Mouse (Mus musculus): ENCODE measurements around the gene Vapb. TPM values are rescaled to one million over a fixed set of nuclear protein-coding genes. Genes with fewer than 3 reads are reported as not detected.

Vapb gene
- polyA plus RNA-seq, 1 experiment: 3.3 TPM

GRCm38 (mm10) chr2:173795801-173796673 lies 58.7 kb downstream of the Vapb start:
- no peaks in the 10 kb centered on the region for H3K36me3 ChIP-seq (ENCODE audit: control insufficient read depth)
- H3K27me3 ChIP-seq (ENCODE audit: control insufficient read depth): no peaks in the 10 kb centered on the region
- no peak for TF ChIP-seq GATA1 (IDR thresholded peaks at IDR 0.05; ENCODE audit: low read length)
- no peak for TF ChIP-seq TAL1 (IDR thresholded peaks at IDR 0.05; ENCODE audit: low read length)
- H3K9me3 ChIP-seq (ENCODE audit: control insufficient read depth, low read length): no peaks in the 10 kb centered on the region
- H3K4me3 ChIP-seq (replicated peaks): no peak overlapping the region
- H3K4me1 ChIP-seq (ENCODE audit: control insufficient read depth): no peaks in the 10 kb centered on the region

GRCm38 (mm10) chr2:173796674-173796963 lies 59.3 kb downstream of the Vapb start:
- Histone ChIP-seq H3K4me1 (ENCODE audit: control insufficient read depth) (no peaks in the 10 kb centered on the region), H3K9me3 (ENCODE audit: control insufficient read depth, low read length) (no peaks in the 10 kb centered on the region), H3K4me3 (replicated peaks) (no peak overlapping the region), H3K27me3 (ENCODE audit: control insufficient read depth) (no peaks in the 10 kb centered on the region), H3K36me3 (ENCODE audit: control insufficient read depth) (no peaks in the 10 kb centered on the region)
- TF ChIP-seq GATA1 (IDR thresholded peaks at IDR 0.05; ENCODE audit: low read length) (no peak), TAL1 (IDR thresholded peaks at IDR 0.05; ENCODE audit: low read length) (no peak)

GRCm38 (mm10) chr2:173799513-173799912 lies 62.2 kb downstream of the Vapb start:
- H3K9me3 ChIP-seq (ENCODE audit: control insufficient read depth, low read length): no peaks in the 10 kb centered on the region
- H3K36me3 ChIP-seq (ENCODE audit: control insufficient read depth): no peaks in the 10 kb centered on the region
- TF ChIP-seq TAL1 (IDR thresholded peaks at IDR 0.05; ENCODE audit: low read length): no peak
- no peak overlapping the region for H3K4me3 ChIP-seq (replicated peaks)
- no peaks in the 10 kb centered on the region for H3K4me1 ChIP-seq (ENCODE audit: control insufficient read depth)
- H3K27me3 ChIP-seq (ENCODE audit: control insufficient read depth): no peaks in the 10 kb centered on the region

GRCm38 (mm10) chr2:173800566-173800965 lies 63.3 kb downstream of the Vapb start:
- Histone ChIP-seq H3K36me3 (ENCODE audit: control insufficient read depth) (no peaks in the 10 kb centered on the region), H3K4me1 (ENCODE audit: control insufficient read depth) (no peaks in the 10 kb centered on the region), H3K27me3 (ENCODE audit: control insufficient read depth) (no peaks in the 10 kb centered on the region), H3K9me3 (ENCODE audit: control insufficient read depth, low read length) (no peaks in the 10 kb centered on the region), H3K4me3 (replicated peaks) (no peak overlapping the region)
- no peak for TF ChIP-seq TAL1 (IDR thresholded peaks at IDR 0.05; ENCODE audit: low read length)
- TF ChIP-seq GATA1 (IDR thresholded peaks at IDR 0.05; ENCODE audit: low read length): no peak

GRCm38 (mm10) chr2:173801405-173801876 lies 64.1 kb downstream of the Vapb start:
- TF ChIP-seq TAL1 (IDR thresholded peaks at IDR 0.05; ENCODE audit: low read length) (no peak), GATA1 (IDR thresholded peaks at IDR 0.05; ENCODE audit: low read length) (no peak)
- Histone ChIP-seq H3K36me3 (ENCODE audit: control insufficient read depth) (no peaks in the 10 kb centered on the region), H3K4me1 (ENCODE audit: control insufficient read depth) (no peaks in the 10 kb centered on the region), H3K27me3 (ENCODE audit: control insufficient read depth) (no peaks in the 10 kb centered on the region), H3K4me3 (replicated peaks) (no peak overlapping the region), H3K9me3 (ENCODE audit: control insufficient read depth, low read length) (no peaks in the 10 kb centered on the region)

GRCm38 (mm10) chr2:173802176-173802575 lies 64.9 kb downstream of the Vapb start:
- Histone ChIP-seq H3K27me3 (ENCODE audit: control insufficient read depth) (no peaks in the 10 kb centered on the region), H3K9me3 (ENCODE audit: control insufficient read depth, low read length) (no peaks in the 10 kb centered on the region), H3K4me1 (ENCODE audit: control insufficient read depth) (no peaks in the 10 kb centered on the region), H3K4me3 (replicated peaks) (no peak overlapping the region), H3K36me3 (ENCODE audit: control insufficient read depth) (no peaks in the 10 kb centered on the region)
- TF ChIP-seq GATA1 (IDR thresholded peaks at IDR 0.05; ENCODE audit: low read length) (no peak), TAL1 (IDR thresholded peaks at IDR 0.05; ENCODE audit: low read length) (no peak)

GRCm38 (mm10) chr2:173802956-173803355 lies 65.6 kb downstream of the Vapb start:
- Histone ChIP-seq H3K4me1 (ENCODE audit: control insufficient read depth) (no peaks in the 10 kb centered on the region), H3K4me3 (replicated peaks) (no peak overlapping the region), H3K27me3 (ENCODE audit: control insufficient read depth) (no peaks in the 10 kb centered on the region), H3K9me3 (ENCODE audit: control insufficient read depth, low read length) (no peaks in the 10 kb centered on the region), H3K36me3 (ENCODE audit: control insufficient read depth) (no peaks in the 10 kb centered on the region)
- TF ChIP-seq TAL1 (IDR thresholded peaks at IDR 0.05; ENCODE audit: low read length) (no peak), GATA1 (IDR thresholded peaks at IDR 0.05; ENCODE audit: low read length) (no peak)

GRCm38 (mm10) chr2:173803827-173804226 lies 66.5 kb downstream of the Vapb start:
- H3K36me3 ChIP-seq (ENCODE audit: control insufficient read depth): no peaks in the 10 kb centered on the region
- no peaks in the 10 kb centered on the region for H3K9me3 ChIP-seq (ENCODE audit: control insufficient read depth, low read length)
- H3K27me3 ChIP-seq (ENCODE audit: control insufficient read depth): no peaks in the 10 kb centered on the region
- TF ChIP-seq GATA1 (IDR thresholded peaks at IDR 0.05; ENCODE audit: low read length) (no peak), TAL1 (IDR thresholded peaks at IDR 0.05; ENCODE audit: low read length) (no peak)
- H3K4me3 ChIP-seq (replicated peaks): no peak overlapping the region
- H3K4me1 ChIP-seq (ENCODE audit: control insufficient read depth): no peaks in the 10 kb centered on the region

- H3K4me3 ChIP-seq (replicated peaks): no peak overlapping the region
- H3K4me1 ChIP-seq (ENCODE audit: control insufficient read depth): no peaks in the 10 kb centered on the region
- no peaks in the 10 kb centered on the region for H3K9me3 ChIP-seq (ENCODE audit: control insufficient read depth, low read length)
- no peak for TF ChIP-seq GATA1 (IDR thresholded peaks at IDR 0.05; ENCODE audit: low read length)
- TF ChIP-seq TAL1 (IDR thresholded peaks at IDR 0.05; ENCODE audit: low read length): no peak
- H3K27me3 ChIP-seq (ENCODE audit: control insufficient read depth): no peaks in the 10 kb centered on the region
- no peaks in the 10 kb centered on the region for H3K36me3 ChIP-seq (ENCODE audit: control insufficient read depth)
Measured at GRCm38 (mm10) chr2:173806621-173807020, 69.3 kb downstream of the Vapb start.

All from erythroblast, embryonic 14.5 days (primary cell).